In the genomic region with DNA sequence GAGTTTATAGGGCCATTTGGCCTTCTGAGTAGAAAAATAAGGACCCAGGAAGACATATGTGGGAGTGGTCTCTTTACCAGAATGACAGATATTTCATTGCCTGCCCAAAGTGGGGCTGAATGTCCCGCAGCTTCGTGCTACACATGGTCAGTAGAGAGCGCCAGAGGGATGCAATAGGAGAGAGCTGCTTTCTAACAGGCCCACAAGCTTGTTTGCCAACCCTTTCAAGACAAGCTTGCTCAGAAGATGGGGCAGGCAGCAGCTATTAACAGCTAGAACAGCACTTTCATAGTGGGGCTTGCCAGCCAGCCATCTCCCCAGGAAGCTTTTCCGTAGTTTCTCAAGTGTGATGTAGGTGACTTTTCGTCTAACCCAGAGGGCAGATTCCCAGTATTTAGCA, we compare ENCODE assay signal across 9 mouse cellular contexts. TPM values are rescaled to one million over a fixed set of nuclear protein-coding genes. Genes with fewer than 3 reads are reported as not detected.
DNase-seq lines count a peak whose midpoint lies in the region; ATAC-seq and TF ChIP-seq lines count a peak whose summit lies in the region.
"Had no signal": no experiment of that assay in that cellular context is flagged by ENCODE, and none has a peak within 500 bp of the region (broad histone marks: within the 10 kb centered on the region; RNA-seq: fewer than 3 reads in every experiment).

No protein-coding gene starts in this region.

- 13% methylated on average over 5 of the region's 5 CpGs for WGBS in kidney, postnatal 0 days

- no peaks in the 10 kb centered on the region for H3K9me3 ChIP-seq in kidney, postnatal 0 days (replicated peaks; ENCODE audit: low read length)
- H3K9me3 ChIP-seq: embryonic facial prominence, embryonic 12.5 days; stomach, embryonic 15.5 days had no signal

- no peak overlapping the region for H3K9ac ChIP-seq in kidney, postnatal 0 days (ENCODE audit: low read depth, low read length)
- H3K9ac ChIP-seq: embryonic facial prominence, embryonic 12.5 days; stomach, embryonic 15.5 days had no signal

- no peak overlapping the region for H3K4me2 ChIP-seq in kidney, postnatal 0 days (ENCODE audit: low read length)
- H3K4me2 ChIP-seq: embryonic facial prominence, embryonic 12.5 days; stomach, embryonic 15.5 days had no signal

- no peak overlapping the region for H3K4me3 ChIP-seq in kidney, postnatal 0 days (replicated peaks; ENCODE audit: low read depth, low read length)
- H3K4me3 ChIP-seq: embryonic facial prominence, embryonic 12.5 days; stomach, embryonic 15.5 days had no signal

- H3K36me3 ChIP-seq in kidney, postnatal 0 days (ENCODE audit: insufficient read depth, low read length) = no peaks in the 10 kb centered on the region
- H3K36me3 ChIP-seq: embryonic facial prominence, embryonic 12.5 days; stomach, embryonic 15.5 days had no signal

- H3K4me1 ChIP-seq in kidney, postnatal 0 days (replicated peaks; ENCODE audit: insufficient read depth, low read length) = no peaks in the 10 kb centered on the region
- H3K4me1 ChIP-seq: embryonic facial prominence, embryonic 12.5 days had no signal

- TF ChIP-seq CTCF in kidney, postnatal 0 days (IDR thresholded peaks at IDR 0.05; ENCODE audit: low read depth) = peak; percentile 82

- ATAC-seq in kidney, postnatal 0 days (replicated peaks; ENCODE audit: low FRiP score, low read depth) = peak; percentile 65; the same call in 1 of the 2 replicates

- H3K27me3 ChIP-seq in kidney, postnatal 0 days (ENCODE audit: insufficient read depth, low read length) = no peaks in the 10 kb centered on the region
- H3K27me3 ChIP-seq: embryonic facial prominence, embryonic 12.5 days; stomach, embryonic 15.5 days had no signal

- peak; percentile 34 to 54 for DNase-seq in layer of hippocampus, postnatal 10 days (ENCODE audit: low spot score in 2 of 2)
- no peak for DNase-seq in layer of hippocampus, adult 9-11 months
- peak; percentile 56 for DNase-seq in MN1 (ENCODE audit: low spot score)
- DNase-seq in embryo, embryonic 10 days (ENCODE audit: low spot score) = peak; percentile 77
- peak; percentile 92 for DNase-seq in kidney, postnatal 0 days (ENCODE audit: low spot score)
- peak; percentile 61 for DNase-seq in retina, postnatal 1 day
- DNase-seq in thymus, postnatal 25 days = no peak

- peak overlapping the region; percentile 40; the same call in 1 of the 2 replicates for H3K27ac ChIP-seq in kidney, postnatal 0 days
- H3K27ac ChIP-seq: embryonic facial prominence, embryonic 12.5 days; stomach, embryonic 15.5 days had no signal

RNA-seq across cellular contexts. Expression of a gene that starts 42.0 kb away (rescaled TPM):
- not detected for total RNA-seq in layer of hippocampus, postnatal 10 days (2021)
- polyA plus RNA-seq in kidney, postnatal 0 days (2015; fragmentation: Nextera tagmentation; extraction: Ambion mirVana) = 413 and 438 TPM in 2 replicates

RNA-seq across cellular contexts. Expression of a gene that starts 46.2 kb away (rescaled TPM):
- total RNA-seq in layer of hippocampus, postnatal 10 days (2021) = 10 to 100 TPM; 58.9 to 61.9 TPM
- 58.3 and 62.8 TPM in 2 replicates for polyA plus RNA-seq in kidney, postnatal 0 days (2015; fragmentation: Nextera tagmentation; extraction: Ambion mirVana)

Comparison
In these comparisons a context has a peak if more than half of its experiments do, and no peak if none do; other contexts are left out.
1. DNase-seq: peak in layer of hippocampus, postnatal 10 days (2 of 2), MN1 (single experiment), embryo, embryonic 10 days (single experiment), kidney, postnatal 0 days (single experiment) and retina, postnatal 1 day (single experiment); none in layer of hippocampus, adult 9-11 months (single experiment) and thymus, postnatal 25 days (single experiment).